Comparison of ENCODE assay signal across 8 mouse cellular contexts in genomic region chr19:46522433-46523044, GRCm38 (mm10). TPM values are rescaled to one million over a fixed set of nuclear protein-coding genes. Genes with fewer than 3 reads are reported as not detected.
DNase-seq lines count a peak whose midpoint lies in the region; ATAC-seq and TF ChIP-seq lines count a peak whose summit lies in the region.

No protein-coding gene starts in this region.

- WGBS in embryonic facial prominence, embryonic 15.5 days, result 33% methylated on average over 15 of the region's 15 CpGs
- 8% methylated on average over 15 of the region's 15 CpGs for WGBS in liver, embryonic 15.5 days (ENCODE audit: insufficient replicate concordance)
- WGBS in cerebellum, adult 2 months, result 78% methylated on average over 15 of the region's 15 CpGs

- H3K79me3 ChIP-seq in C2C12 (ENCODE audit: low read depth), result no peaks in the 10 kb centered on the region

- H3K36me3 ChIP-seq in C2C12 (ENCODE audit: control insufficient read depth, insufficient read depth), result no peaks in the 10 kb centered on the region
- H3K36me3 ChIP-seq in embryonic facial prominence, embryonic 15.5 days, result no peaks in the 10 kb centered on the region
- no peaks in the 10 kb centered on the region for H3K36me3 ChIP-seq in liver, embryonic 15.5 days (replicated peaks)

- peak overlapping the region; percentile 46; the same call in 1 of the 2 replicates for H3K27ac ChIP-seq in gastrocnemius, adult 2 months
- H3K27ac ChIP-seq in embryonic facial prominence, embryonic 15.5 days (replicated peaks), result 0 out of 2 replicates have a peak overlapping the region, but pooled peaks have one; percentile 1
- H3K27ac ChIP-seq in liver, embryonic 15.5 days (replicated peaks), result peak overlapping the region; percentile 45; the same call in 1 of the 2 replicates
- H3K27ac ChIP-seq in cerebellum, adult 2 months (ENCODE audit: insufficient read depth, low read length), result no peak overlapping the region

- no peaks in the 10 kb centered on the region for H3K79me2 ChIP-seq in C2C12 (ENCODE audit: control insufficient read depth, insufficient read depth)

- H3K9me3 ChIP-seq in embryonic facial prominence, embryonic 15.5 days (replicated peaks), result no peaks in the 10 kb centered on the region
- no peaks in the 10 kb centered on the region for H3K9me3 ChIP-seq in liver, embryonic 15.5 days (replicated peaks)

- H3K9ac ChIP-seq in embryonic facial prominence, embryonic 15.5 days, result no peak overlapping the region
- no peak overlapping the region for H3K9ac ChIP-seq in liver, embryonic 15.5 days

- ATAC-seq in embryonic facial prominence, embryonic 15.5 days (ENCODE audit: insufficient number of reproducible peaks, low FRiP score, low TSS enrichment, low read depth), result no peak
- no peak for ATAC-seq in liver, embryonic 15.5 days (ENCODE audit: insufficient read depth)
- ATAC-seq in cerebellum, adult (ENCODE audit: insufficient number of reproducible peaks, low FRiP score, low TSS enrichment), result no peak

- no peak for TF ChIP-seq POLR2A in cerebellum, adult 2 months (IDR thresholded peaks at IDR 0.05; ENCODE audit: borderline replicate concordance, insufficient read depth, low read length)

- intact Hi-C loops in gastrocnemius, adult 2 months (cut with DNase I), result no loop called here

- H3K4me1 ChIP-seq in embryonic facial prominence, embryonic 15.5 days, result peaks cover 76% of the 10 kb centered on the region
- H3K4me1 ChIP-seq in liver, embryonic 15.5 days (replicated peaks), result peaks cover 55% of the 10 kb centered on the region
- peaks cover 24% of the 10 kb centered on the region for H3K4me1 ChIP-seq in cerebellum, adult 2 months (ENCODE audit: control insufficient read depth, insufficient read depth, low read length)

- DNase-seq in gastrocnemius, adult 2 months, result no peak
- no peak for DNase-seq in gastrocnemius, adult 18-20 months (ENCODE audit: low spot score)
- no peak for DNase-seq in testis, postnatal 10 days (ENCODE audit: low spot score)
- no peak for DNase-seq in cerebellum, adult 2 months

- no peak for TF ChIP-seq CTCF in gastrocnemius, adult 2 months (IDR thresholded peaks at IDR 0.05)
- no peak for TF ChIP-seq CTCF in C2C12 (IDR thresholded peaks at IDR 0.05; ENCODE audit: control insufficient read depth, insufficient read depth, insufficient read length)
- no peak for TF ChIP-seq CTCF in cerebellum, adult 2 months (IDR thresholded peaks at IDR 0.05; ENCODE audit: borderline replicate concordance, insufficient read depth, low read depth, low read length)

- no peak overlapping the region for H3K4me3 ChIP-seq in gastrocnemius, adult 2 months
- H3K4me3 ChIP-seq in C2C12 (ENCODE audit: insufficient read depth, poor library complexity, severe bottlenecking), result no peak overlapping the region
- H3K4me3 ChIP-seq in embryonic facial prominence, embryonic 15.5 days (replicated peaks), result no peak overlapping the region
- H3K4me3 ChIP-seq in liver, embryonic 15.5 days (replicated peaks), result no peak overlapping the region
- no peak overlapping the region for H3K4me3 ChIP-seq in cerebellum, adult 2 months (replicated peaks; ENCODE audit: insufficient read depth, low read depth, low read length)

- H3ac ChIP-seq in C2C12 (ENCODE audit: control insufficient read depth, insufficient read length, low read depth), result no peak overlapping the region

- H3K4me2 ChIP-seq in embryonic facial prominence, embryonic 15.5 days (replicated peaks), result no peak overlapping the region
- peak overlapping the region; percentile 45 for H3K4me2 ChIP-seq in liver, embryonic 15.5 days

- H3K27me3 ChIP-seq in C2C12 (ENCODE audit: control insufficient read depth, insufficient read depth, insufficient read length), result no peaks in the 10 kb centered on the region
- H3K27me3 ChIP-seq in embryonic facial prominence, embryonic 15.5 days, result no peaks in the 10 kb centered on the region
- H3K27me3 ChIP-seq in liver, embryonic 15.5 days, result peaks cover 46% of the 10 kb centered on the region
- no peaks in the 10 kb centered on the region for H3K27me3 ChIP-seq in cerebellum, adult 2 months (ENCODE audit: control insufficient read depth, insufficient read depth, low read length)

TF ChIP-seq in C2C12, 6 proteins besides CTCF, POLR2A, EP300 and RAD21:
- peak; percentile 50 for TF ChIP-seq CEBPB (IDR thresholded peaks at IDR 0.05; ENCODE audit: low read depth)
- TF ChIP-seq MYOG (IDR thresholded peaks at IDR 0.05; ENCODE audit: control insufficient read depth, extremely low read depth, insufficient read length), result no peak
- TF ChIP-seq USF1 (IDR thresholded peaks at IDR 0.05; ENCODE audit: low read depth), result no peak
- peak; percentile 69 for TF ChIP-seq MYOD1 (IDR thresholded peaks at IDR 0.05; ENCODE audit: control insufficient read depth, insufficient read length, low read depth)
- TF ChIP-seq FOSL1 (IDR thresholded peaks at IDR 0.05; ENCODE audit: insufficient read depth, low read length, poor library complexity, severe bottlenecking), result peak; percentile 19
- TF ChIP-seq MAX (IDR thresholded peaks at IDR 0.05), result peak; percentile 25

RNA-seq across cellular contexts. Expression of gene Trim8, which starts 21.0 kb away (rescaled TPM):
- total RNA-seq in gastrocnemius, adult 2 months (2021), result 10 to 100 TPM; 20.2 to 20.7 TPM
- 10 to 100 TPM; 17.6 to 22.5 TPM for total RNA-seq in gastrocnemius, adult 18-20 months (2021)
- polyA plus RNA-seq in C2C12 (2012; fragmentation: generic; extraction: Trizol), result 26.8 TPM
- polyA plus RNA-seq in embryonic facial prominence, embryonic 15.5 days (2015; fragmentation: Nextera tagmentation; extraction: Ambion mirVana), result 20.7 and 21.7 TPM in 2 replicates
- 8.8 and 10.9 TPM in 2 replicates for polyA plus RNA-seq in liver, embryonic 15.5 days (2015; fragmentation: Nextera tagmentation; extraction: Ambion mirVana)
- polyA plus RNA-seq in cerebellum, adult 2 months (2012; rRNA removed), result 40.3 and 43.4 TPM in 2 replicates

RNA-seq across cellular contexts. Expression of gene Arl3, which starts 50.5 kb away (rescaled TPM):
- 10 to 100 TPM; 64.0 to 67.7 TPM for total RNA-seq in gastrocnemius, adult 2 months (2021)
- total RNA-seq in gastrocnemius, adult 18-20 months (2021), result 10 to 100 TPM; 79.9 to 86.2 TPM
- polyA plus RNA-seq in C2C12 (2012; fragmentation: generic; extraction: Trizol), result 81.4 TPM
- polyA plus RNA-seq in embryonic facial prominence, embryonic 15.5 days (2015; fragmentation: Nextera tagmentation; extraction: Ambion mirVana), result 149 TPM in 2 replicates
- 22.9 and 25.4 TPM in 2 replicates for polyA plus RNA-seq in liver, embryonic 15.5 days (2015; fragmentation: Nextera tagmentation; extraction: Ambion mirVana)
- 205 and 227 TPM in 2 replicates for polyA plus RNA-seq in cerebellum, adult 2 months (2012; rRNA removed)

RNA-seq across cellular contexts. Expression of gene Sfxn2, which starts 50.6 kb away (rescaled TPM):
- total RNA-seq in gastrocnemius, adult 2 months (2021), result 1 to 10 TPM; 3.2 to 3.7 TPM
- total RNA-seq in gastrocnemius, adult 18-20 months (2021), result 1 to 10 TPM; 2.2 to 3.8 TPM
- 1.4 TPM for polyA plus RNA-seq in C2C12 (2012; fragmentation: generic; extraction: Trizol)
- polyA plus RNA-seq in embryonic facial prominence, embryonic 15.5 days (2015; fragmentation: Nextera tagmentation; extraction: Ambion mirVana), result 21.8 and 21.9 TPM in 2 replicates
- 28.6 and 33.4 TPM in 2 replicates for polyA plus RNA-seq in liver, embryonic 15.5 days (2015; fragmentation: Nextera tagmentation; extraction: Ambion mirVana)
- polyA plus RNA-seq in cerebellum, adult 2 months (2012; rRNA removed), result 7.0 and 7.7 TPM in 2 replicates
